Mouse (Mus musculus): ENCODE measurements at regions not wholly inside any gene's neighbourhood (a gene's known extent, or its start where the extent isn't known, plus 50 kb on each side); places are given as distances from the start of the nearest gene placed in this dataset.

DNA sequence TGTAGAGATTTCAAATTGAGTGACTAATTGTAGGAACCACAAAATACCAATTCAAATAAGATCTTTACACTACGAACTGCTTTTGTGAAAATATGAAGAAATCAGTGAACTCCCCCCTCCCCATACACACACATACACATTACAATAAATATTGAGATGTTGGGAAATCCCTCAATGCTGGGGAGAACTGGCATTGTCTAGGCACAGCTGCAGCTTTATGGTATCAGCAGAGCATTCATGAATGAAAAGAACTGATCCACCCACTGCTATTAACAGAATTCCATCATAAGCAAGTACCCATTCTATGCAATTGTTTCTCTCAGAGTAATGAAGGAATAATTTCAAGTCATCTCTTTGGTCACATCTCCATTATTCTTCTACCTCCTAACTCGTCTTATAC, 79.1 kb upstream of the Pard3b start:
- Histone ChIP-seq H3K27me3 (no peaks in the 10 kb centered on the region), H3K4me3 (no peak overlapping the region), H3K27ac (replicated peaks) (no peak overlapping the region), H3K9ac (replicated peaks) (no peak overlapping the region), H3K36me3 (no peaks in the 10 kb centered on the region), H3K4me1 (no peaks in the 10 kb centered on the region), H3K9me3 (no peaks in the 10 kb centered on the region), H3K4me2 (replicated peaks) (no peak overlapping the region)
- WGBS, result 73% methylated on average over 2 of the region's 2 CpGs
- no peak for ATAC-seq (ENCODE audit: low FRiP score, low read depth)

- Histone ChIP-seq H3K4me3 (no peak overlapping the region), H3K4me2 (replicated peaks) (no peak overlapping the region), H3K27ac (replicated peaks) (no peak overlapping the region), H3K9ac (replicated peaks) (no peak overlapping the region), H3K9me3 (no peaks in the 10 kb centered on the region), H3K4me1 (no peaks in the 10 kb centered on the region), H3K36me3 (no peaks in the 10 kb centered on the region), H3K27me3 (no peaks in the 10 kb centered on the region)
- no peak for ATAC-seq (ENCODE audit: low FRiP score, low read depth)
- 89% methylated on average over 2 of the region's 2 CpGs for WGBS
These were observed 76.5 kb upstream of the Pard3b start for GRCm38 (mm10) chr1:61562091-61562490.

GRCm38 (mm10) chr1:61565471-61565870, 73.2 kb upstream of the Pard3b start:
- H3K4me3 ChIP-seq, result no peak overlapping the region
- no peaks in the 10 kb centered on the region for H3K27me3 ChIP-seq
- WGBS, result 85% methylated on average over 4 of the region's 4 CpGs
- H3K4me1 ChIP-seq, result no peaks in the 10 kb centered on the region
- ATAC-seq (ENCODE audit: low FRiP score, low read depth), result no peak
- H3K9me3 ChIP-seq, result no peaks in the 10 kb centered on the region
- no peaks in the 10 kb centered on the region for H3K36me3 ChIP-seq
- no peak overlapping the region for H3K4me2 ChIP-seq (replicated peaks)
- no peak overlapping the region for H3K9ac ChIP-seq (replicated peaks)
- no peak overlapping the region for H3K27ac ChIP-seq (replicated peaks)

GRCm38 (mm10) chr1:61574276-61574675, 64.3 kb upstream of the Pard3b start:
- H3K27me3 ChIP-seq, result no peaks in the 10 kb centered on the region
- WGBS, result 89% methylated on average over 2 of the region's 2 CpGs
- H3K36me3 ChIP-seq, result no peaks in the 10 kb centered on the region
- H3K9ac ChIP-seq (replicated peaks), result no peak overlapping the region
- no peaks in the 10 kb centered on the region for H3K9me3 ChIP-seq
- H3K4me1 ChIP-seq, result no peaks in the 10 kb centered on the region
- no peak for ATAC-seq (ENCODE audit: low FRiP score, low read depth)
- H3K4me2 ChIP-seq (replicated peaks), result no peak overlapping the region
- no peak overlapping the region for H3K27ac ChIP-seq (replicated peaks)
- no peak overlapping the region for H3K4me3 ChIP-seq

DNA sequence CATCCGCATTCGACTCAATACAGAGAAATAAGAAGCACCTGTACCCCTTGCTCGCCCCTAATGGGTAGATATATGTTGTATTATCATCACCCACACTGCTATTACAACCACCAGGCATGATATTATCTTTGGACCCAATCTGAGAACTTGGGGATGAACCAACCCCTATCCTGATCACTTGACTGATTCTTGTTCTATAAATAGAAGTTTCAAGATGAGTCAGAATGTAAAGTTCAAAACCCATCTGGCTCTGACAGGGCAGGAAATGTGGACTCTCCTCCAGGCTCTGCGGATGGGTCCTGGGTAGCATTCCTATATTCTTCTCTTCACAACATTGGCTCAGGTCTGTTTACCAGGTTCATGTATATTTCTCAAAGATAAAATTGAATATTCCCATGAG, 61.9 kb upstream of the Pard3b start:
- WGBS, result 91% methylated on average over 4 of the region's 4 CpGs
- no peak overlapping the region for H3K4me2 ChIP-seq (replicated peaks)
- no peaks in the 10 kb centered on the region for H3K4me1 ChIP-seq
- no peaks in the 10 kb centered on the region for H3K9me3 ChIP-seq
- H3K27me3 ChIP-seq, result no peaks in the 10 kb centered on the region
- no peaks in the 10 kb centered on the region for H3K36me3 ChIP-seq
- H3K4me3 ChIP-seq, result no peak overlapping the region
- ATAC-seq (ENCODE audit: low FRiP score, low read depth), result no peak
- no peak overlapping the region for H3K9ac ChIP-seq (replicated peaks)
- H3K27ac ChIP-seq (replicated peaks), result no peak overlapping the region

GRCm38 (mm10) chr1:61587251-61587650, 51.4 kb upstream of the Pard3b start:
- no peak overlapping the region for H3K9ac ChIP-seq (replicated peaks)
- no peaks in the 10 kb centered on the region for H3K36me3 ChIP-seq
- no peaks in the 10 kb centered on the region for H3K9me3 ChIP-seq
- no peak overlapping the region for H3K4me3 ChIP-seq
- H3K4me2 ChIP-seq (replicated peaks), result no peak overlapping the region
- no peak for ATAC-seq (ENCODE audit: low FRiP score, low read depth)
- 89% methylated on average over 8 of the region's 8 CpGs for WGBS
- H3K27ac ChIP-seq (replicated peaks), result no peak overlapping the region
- no peaks in the 10 kb centered on the region for H3K27me3 ChIP-seq
- no peaks in the 10 kb centered on the region for H3K4me1 ChIP-seq

Measured in midbrain, embryonic 12.5 days (tissue).